Mouse (Mus musculus): ENCODE measurements at regions not wholly inside any gene's neighbourhood (a gene's known extent, or its start where the extent isn't known, plus 50 kb on each side); places are given as distances from the start of the nearest gene placed in this dataset.

GRCm38 (mm10) chr1:103360701-103361100 is 1407.6 kb upstream of the Cdh20 start:
- Histone ChIP-seq H3K9me3 (ENCODE audit: control insufficient read depth, low read length) (no peaks in the 10 kb centered on the region), H3K27me3 (ENCODE audit: control insufficient read depth, insufficient read depth, low read length) (no peaks in the 10 kb centered on the region), H3K36me3 (replicated peaks; ENCODE audit: control insufficient read depth, insufficient read depth) (no peaks in the 10 kb centered on the region), H3K9ac (no peak overlapping the region), H3K4me1 (replicated peaks; ENCODE audit: control insufficient read depth, insufficient read depth, low read length) (no peaks in the 10 kb centered on the region), H3K27ac (no peak overlapping the region), H3K4me3 (replicated peaks; ENCODE audit: low read length) (no peak overlapping the region), H3K4me2 (replicated peaks) (no peak overlapping the region)
- WGBS, result 95% methylated on average over 7 of the region's 7 CpGs
- ATAC-seq (ENCODE audit: low FRiP score) (no peak), DNase-seq (ENCODE audit: low spot score) (no peak)

DNA sequence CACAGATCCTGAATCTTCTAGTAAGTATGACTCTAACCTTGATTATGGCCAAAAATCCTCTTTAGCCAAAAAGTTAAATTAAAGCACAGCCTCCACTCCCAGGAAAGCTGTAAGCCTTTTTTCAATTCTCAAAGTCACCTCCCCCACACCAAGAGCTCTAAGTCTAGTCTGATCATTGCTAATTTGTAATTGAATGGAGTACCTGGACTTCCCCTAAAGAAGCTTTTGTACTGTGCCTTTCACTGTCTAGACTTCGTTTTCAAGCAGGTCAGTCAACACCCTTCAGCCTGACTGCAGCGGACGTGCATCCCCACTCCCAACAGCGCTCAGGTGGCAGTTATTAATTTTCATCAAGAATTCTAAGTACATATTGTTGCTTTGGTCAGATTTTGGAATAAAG is 1395.5 kb upstream of the Cdh20 start:
- H3K4me1 ChIP-seq (replicated peaks; ENCODE audit: control insufficient read depth, insufficient read depth, low read length), result no peaks in the 10 kb centered on the region
- H3K36me3 ChIP-seq (replicated peaks; ENCODE audit: control insufficient read depth, insufficient read depth), result no peaks in the 10 kb centered on the region
- no peak overlapping the region for H3K4me3 ChIP-seq (replicated peaks; ENCODE audit: low read length)
- H3K9ac ChIP-seq, result no peak overlapping the region
- no peak overlapping the region for H3K27ac ChIP-seq
- H3K27me3 ChIP-seq (ENCODE audit: control insufficient read depth, insufficient read depth, low read length), result no peaks in the 10 kb centered on the region
- no peaks in the 10 kb centered on the region for H3K9me3 ChIP-seq (ENCODE audit: control insufficient read depth, low read length)
- no peak overlapping the region for H3K4me2 ChIP-seq (replicated peaks)
- no peak for DNase-seq (ENCODE audit: low spot score)
- no peak for ATAC-seq (ENCODE audit: low FRiP score)
- WGBS, result 76% methylated on average over 4 of the region's 4 CpGs

- Histone ChIP-seq H3K27ac (no peak overlapping the region), H3K9ac (no peak overlapping the region), H3K9me3 (ENCODE audit: control insufficient read depth, low read length) (no peaks in the 10 kb centered on the region), H3K4me1 (replicated peaks; ENCODE audit: control insufficient read depth, insufficient read depth, low read length) (no peaks in the 10 kb centered on the region), H3K36me3 (replicated peaks; ENCODE audit: control insufficient read depth, insufficient read depth) (no peaks in the 10 kb centered on the region), H3K4me2 (replicated peaks) (no peak overlapping the region), H3K4me3 (replicated peaks; ENCODE audit: low read length) (no peak overlapping the region), H3K27me3 (ENCODE audit: control insufficient read depth, insufficient read depth, low read length) (no peaks in the 10 kb centered on the region)
- 83% methylated on average over 1 of the region's 1 CpGs for WGBS
- ATAC-seq (ENCODE audit: low FRiP score) (no peak), DNase-seq (ENCODE audit: low spot score) (no peak)
Measured at GRCm38 (mm10) chr1:103420124-103420523, 1348.2 kb upstream of the Cdh20 start.

- no peaks in the 10 kb centered on the region for H3K36me3 ChIP-seq (replicated peaks; ENCODE audit: control insufficient read depth, insufficient read depth)
- ATAC-seq (ENCODE audit: low FRiP score), result peak; percentile 46
- H3K4me2 ChIP-seq (replicated peaks), result no peak overlapping the region
- H3K27ac ChIP-seq, result no peak overlapping the region
- no peaks in the 10 kb centered on the region for H3K27me3 ChIP-seq (ENCODE audit: control insufficient read depth, insufficient read depth, low read length)
- H3K4me3 ChIP-seq (replicated peaks; ENCODE audit: low read length), result no peak overlapping the region
- WGBS, result 79% methylated on average over 2 of the region's 2 CpGs
- H3K9me3 ChIP-seq (ENCODE audit: control insufficient read depth, low read length), result no peaks in the 10 kb centered on the region
- no peak overlapping the region for H3K9ac ChIP-seq
- DNase-seq (ENCODE audit: low spot score), result no peak
- no peaks in the 10 kb centered on the region for H3K4me1 ChIP-seq (replicated peaks; ENCODE audit: control insufficient read depth, insufficient read depth, low read length)
Measured at GRCm38 (mm10) chr1:103420994-103421637, 1347.2 kb upstream of the Cdh20 start.

- Histone ChIP-seq H3K9me3 (ENCODE audit: control insufficient read depth, low read length) (no peaks in the 10 kb centered on the region), H3K27me3 (ENCODE audit: control insufficient read depth, insufficient read depth, low read length) (no peaks in the 10 kb centered on the region), H3K27ac (no peak overlapping the region), H3K4me2 (replicated peaks) (no peak overlapping the region), H3K4me1 (replicated peaks; ENCODE audit: control insufficient read depth, insufficient read depth, low read length) (no peaks in the 10 kb centered on the region), H3K36me3 (replicated peaks; ENCODE audit: control insufficient read depth, insufficient read depth) (no peaks in the 10 kb centered on the region), H3K4me3 (replicated peaks; ENCODE audit: low read length) (no peak overlapping the region), H3K9ac (no peak overlapping the region)
- DNase-seq (ENCODE audit: low spot score), result no peak
- ATAC-seq (ENCODE audit: low FRiP score), result no peak
Measured at GRCm38 (mm10) chr1:103421638-103422001, 1346.7 kb upstream of the Cdh20 start.

DNA sequence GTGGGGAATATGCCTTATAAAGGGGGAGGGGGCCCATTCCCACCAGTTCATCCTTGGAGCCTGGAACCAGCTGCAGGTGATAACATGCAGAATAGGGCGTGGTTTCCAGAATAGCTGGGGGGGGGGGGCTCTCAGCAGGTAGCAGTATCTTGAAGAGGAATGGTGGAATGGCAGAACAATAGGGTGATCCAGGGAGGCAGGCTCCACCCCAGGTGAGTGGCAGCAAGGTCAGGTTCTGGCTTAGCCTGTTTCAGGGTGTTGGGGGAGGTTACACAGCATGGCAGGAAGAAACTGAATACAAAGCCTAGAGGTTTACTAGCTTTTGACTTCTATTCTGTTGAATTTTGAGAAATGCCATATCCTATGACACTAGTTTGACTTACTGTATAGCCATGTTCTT is 1296.8 kb upstream of the Cdh20 start:
- Histone ChIP-seq H3K4me2 (replicated peaks) (no peak overlapping the region), H3K9ac (no peak overlapping the region), H3K4me1 (replicated peaks; ENCODE audit: control insufficient read depth, insufficient read depth, low read length) (no peaks in the 10 kb centered on the region), H3K9me3 (ENCODE audit: control insufficient read depth, low read length) (no peaks in the 10 kb centered on the region), H3K27ac (no peak overlapping the region), H3K4me3 (replicated peaks; ENCODE audit: low read length) (no peak overlapping the region), H3K36me3 (replicated peaks; ENCODE audit: control insufficient read depth, insufficient read depth) (no peaks in the 10 kb centered on the region), H3K27me3 (ENCODE audit: control insufficient read depth, insufficient read depth, low read length) (no peaks in the 10 kb centered on the region)
- 88% methylated on average over 1 of the region's 1 CpGs for WGBS
- DNase-seq (ENCODE audit: low spot score), result no peak
- ATAC-seq (ENCODE audit: low FRiP score), result no peak

GRCm38 (mm10) chr1:103503464-103504139 is 1264.7 kb upstream of the Cdh20 start:
- Histone ChIP-seq H3K27ac (no peak overlapping the region), H3K9me3 (ENCODE audit: control insufficient read depth, low read length) (no peaks in the 10 kb centered on the region), H3K36me3 (replicated peaks; ENCODE audit: control insufficient read depth, insufficient read depth) (no peaks in the 10 kb centered on the region), H3K9ac (no peak overlapping the region), H3K27me3 (ENCODE audit: control insufficient read depth, insufficient read depth, low read length) (no peaks in the 10 kb centered on the region), H3K4me3 (replicated peaks; ENCODE audit: low read length) (no peak overlapping the region), H3K4me1 (replicated peaks; ENCODE audit: control insufficient read depth, insufficient read depth, low read length) (no peaks in the 10 kb centered on the region), H3K4me2 (replicated peaks) (no peak overlapping the region)
- ATAC-seq (ENCODE audit: low FRiP score) (no peak; the same call in 1 of the 2 replicates), DNase-seq (ENCODE audit: low spot score) (no peak)
- WGBS, result 79% methylated on average over 1 of the region's 1 CpGs

Data from hindbrain, embryonic 14.5 days (tissue).